Mouse (Mus musculus): ENCODE data around the gene Gm3252.
"Not testable (repeated sequence)": the region's sequence is repeated elsewhere in the genome, so short reads cannot be mapped to it uniquely, and the experiment has no call there.

GRCm38 (mm10) chr14:4708938-4709337, 17.6 kb upstream of the Gm3252 start, which contains the start of gene Gm7876:
- TF ChIP-seq CTCF (IDR thresholded peaks at IDR 0.05; ENCODE audit: extremely low read depth, insufficient read length, insufficient replicate concordance, low read depth, low read length); POLR2A (IDR thresholded peaks at IDR 0.05; ENCODE audit: low read depth, low read length): not testable (repeated sequence)
